Mouse (Mus musculus) midbrain, embryonic 12.5 days (tissue): Measurements from ENCODE around the gene Sgip1. TPM values are rescaled to one million over a fixed set of nuclear protein-coding genes. Genes with fewer than 3 reads are reported as not detected.

Experiments used
- ATAC-seq: fragments of 200-750 bp; cut with Nextera tagmentation; 2 replicates; pipeline ENCODE4 v1.8.0; 2017; ENCODE audit warnings: low read depth, moderate TSS enrichment, moderate library complexity; ENCODE audit not compliant: low FRiP score
- H3K27ac ChIP-seq: fragments of 300-500 bp; sonication (generic); replicated peaks from 2 replicates; pipeline ENCODE4 v1.5.1; 2016; ENCODE audit warnings: mild to moderate bottlenecking
- H3K27me3 ChIP-seq: fragments of 300-500 bp; sonication (generic); 2 replicates; pipeline ENCODE4 v1.6.1; 2016; ENCODE audit warnings: mild to moderate bottlenecking
- H3K36me3 ChIP-seq: fragments of 300-500 bp; sonication (generic); 2 replicates; pipeline ENCODE4 v1.6.1; 2016
- H3K4me1 ChIP-seq: fragments of 300-500 bp; sonication (generic); 2 replicates; pipeline ENCODE4 v1.6.1; 2016
- H3K4me2 ChIP-seq: fragments of 300-500 bp; sonication (generic); replicated peaks from 2 replicates; pipeline ENCODE4 v1.6.1; 2016; ENCODE audit warnings: mild to moderate bottlenecking, moderate library complexity
- H3K4me3 ChIP-seq: fragments of 300-500 bp; sonication (generic); 2 replicates; pipeline ENCODE4 v1.5.1; 2016; ENCODE audit warnings: mild to moderate bottlenecking
- H3K9ac ChIP-seq: fragments of 300-500 bp; sonication (generic); replicated peaks from 2 replicates; pipeline ENCODE4 v1.6.1; 2016; ENCODE audit warnings: mild to moderate bottlenecking, moderate library complexity
- H3K9me3 ChIP-seq: fragments of 300-500 bp; sonication (generic); 2 replicates; pipeline ENCODE4 v1.6.1; 2016; ENCODE audit warnings: mild to moderate bottlenecking
- WGBS: fragments of 180-500 bp; shearing (Covaris S2); methylation state at CpG from one replicate; pipeline ENCODE4 v1.1.7; 2016; 5-methylcytosine and 5-hydroxymethylcytosine counted together
- polyA plus RNA-seq: library from polyadenylated mRNA; unstranded; fragments of >200 nt; fragmentation: Nextera tagmentation; extraction: Ambion mirVana; gene quantifications from 2 replicates; pipeline ENCODE4 v1.2.1, GENCODE M21; 2016

Gene Sgip1
- polyA plus RNA-seq, 1 experiment from 2014 or later, result 32.5 TPM

DNA sequence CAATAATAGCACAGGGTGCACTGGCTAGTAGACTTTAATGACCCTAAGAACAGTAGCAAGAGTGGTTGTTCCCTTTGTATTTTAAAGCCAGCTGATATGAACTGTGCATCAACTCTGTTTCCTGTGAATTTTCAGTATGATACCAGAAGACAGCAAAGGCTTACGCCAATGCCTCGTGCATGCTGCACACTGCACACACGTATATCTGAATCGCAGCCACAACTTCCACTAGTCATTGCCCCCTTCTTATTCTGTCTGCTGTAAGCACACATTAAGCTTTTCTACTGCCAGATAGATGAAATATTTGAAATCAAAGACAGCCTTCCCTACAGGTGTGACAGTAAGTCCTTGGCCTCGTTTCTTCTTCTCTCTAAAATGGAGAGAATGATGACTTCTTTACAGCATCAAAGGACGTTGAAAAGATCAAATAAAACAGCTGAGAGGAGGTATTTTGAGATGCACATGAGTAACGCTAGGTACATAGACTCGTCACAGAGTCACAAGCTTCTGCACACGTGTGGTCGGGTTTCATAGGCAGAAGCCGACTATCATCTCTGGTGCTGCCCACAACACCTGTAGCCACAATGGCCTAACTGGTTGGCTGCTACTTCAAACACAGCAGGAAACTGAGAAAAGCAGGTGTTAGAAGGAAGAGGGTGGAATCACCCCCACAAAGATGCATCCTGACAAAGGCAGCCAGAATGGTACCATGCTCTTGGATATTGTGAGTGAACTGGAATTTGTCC is 249.7 kb downstream of the Sgip1 start:
- H3K4me1 ChIP-seq, result no peaks in the 10 kb centered on the region
- ATAC-seq, result no peak
- no peaks in the 10 kb centered on the region for H3K27me3 ChIP-seq
- H3K9me3 ChIP-seq, result no peaks in the 10 kb centered on the region
- 85% methylated on average over 11 of the region's 11 CpGs for WGBS
- no peak overlapping the region for H3K9ac ChIP-seq
- no peak overlapping the region for H3K27ac ChIP-seq
- H3K4me3 ChIP-seq, result no peak overlapping the region
- no peak overlapping the region for H3K4me2 ChIP-seq
- H3K36me3 ChIP-seq, result no peaks in the 10 kb centered on the region

DNA sequence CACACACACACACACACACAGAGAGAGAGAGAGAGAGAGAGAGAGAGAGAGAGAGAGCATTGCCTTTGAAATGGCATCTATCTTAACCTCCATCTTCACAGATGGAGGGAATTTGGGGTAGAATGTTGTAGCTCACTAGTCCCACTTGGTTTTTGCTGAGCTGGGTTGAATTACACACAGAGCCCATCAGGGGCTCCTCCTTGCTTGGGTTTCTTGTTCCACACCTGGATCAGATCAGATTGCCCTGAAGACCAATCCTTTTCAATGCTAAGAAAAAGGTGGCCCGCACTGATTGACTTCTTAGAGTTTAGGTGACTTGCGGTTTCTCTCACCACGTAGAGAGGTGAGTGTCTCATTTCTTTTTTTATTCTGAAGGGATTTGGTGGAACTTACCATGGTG is 250.6 kb downstream of the Sgip1 start:
- H3K4me3 ChIP-seq, result no peak overlapping the region
- H3K27me3 ChIP-seq, result no peaks in the 10 kb centered on the region
- ATAC-seq, result no peak
- no peaks in the 10 kb centered on the region for H3K36me3 ChIP-seq
- no peak overlapping the region for H3K4me2 ChIP-seq
- no peak overlapping the region for H3K9ac ChIP-seq
- no peak overlapping the region for H3K27ac ChIP-seq
- H3K9me3 ChIP-seq, result no peaks in the 10 kb centered on the region
- WGBS, result 66% methylated on average over 3 of the region's 3 CpGs
- H3K4me1 ChIP-seq, result no peaks in the 10 kb centered on the region

DNA sequence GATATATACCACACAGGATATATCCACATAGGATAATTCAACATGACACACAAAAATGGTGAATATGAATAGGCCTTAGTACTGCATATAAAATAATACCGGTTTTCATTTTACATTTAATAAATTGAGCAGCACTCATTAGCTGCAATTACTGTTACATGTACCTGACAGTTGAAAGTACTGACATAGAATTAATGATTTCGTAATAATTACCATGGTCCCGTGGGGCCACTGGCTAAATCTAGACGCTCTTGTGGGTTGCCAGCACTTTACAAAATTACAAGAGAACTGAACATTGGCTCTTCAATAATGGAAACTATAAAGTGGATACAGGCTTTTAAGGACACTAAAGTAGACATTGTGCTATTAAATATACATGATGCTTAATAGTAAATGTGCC is 263.6 kb downstream of the Sgip1 start:
- ATAC-seq, result no peak
- peaks cover 14% of the 10 kb centered on the region for H3K4me1 ChIP-seq
- 89% methylated on average over 4 of the region's 4 CpGs for WGBS

DNA sequence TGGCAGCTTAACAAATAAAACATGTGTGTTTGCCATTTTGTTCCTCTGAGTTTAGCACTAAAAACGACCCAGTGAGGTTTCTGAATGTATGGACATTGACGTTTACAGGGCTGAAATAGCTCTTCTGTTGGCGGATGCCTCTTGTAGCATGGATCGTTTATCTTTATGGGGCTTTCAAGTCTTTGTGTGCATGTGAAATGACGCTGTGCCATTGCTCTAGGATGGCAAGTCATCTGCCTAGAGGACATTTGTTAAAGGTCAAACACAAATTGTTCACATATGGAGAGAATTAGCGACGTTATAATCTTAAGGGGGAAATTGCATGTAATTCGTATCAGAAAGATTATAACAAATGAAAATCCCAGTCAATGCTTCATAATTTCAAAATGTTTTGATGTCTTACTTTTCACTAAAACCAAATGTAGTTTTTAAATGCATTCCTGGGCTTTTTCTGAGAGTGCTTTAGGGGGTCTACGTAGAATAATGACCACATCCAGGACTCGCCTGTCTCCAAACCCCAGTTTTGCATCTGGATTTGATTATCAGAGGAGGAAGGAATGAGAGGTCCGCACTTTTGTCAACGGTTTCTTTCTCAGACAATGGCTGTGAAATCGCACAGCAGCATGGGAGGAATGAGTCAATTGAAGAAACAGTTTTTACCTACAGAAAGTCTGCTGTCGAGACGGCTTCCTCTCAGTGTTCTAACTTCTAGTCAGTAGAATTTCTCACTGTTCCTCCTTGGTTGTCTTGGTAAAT is 264.3 kb downstream of the Sgip1 start:
- Histone ChIP-seq H3K9ac (no peak overlapping the region), H3K4me1 (peaks cover 14% of the 10 kb centered on the region), H3K36me3 (no peaks in the 10 kb centered on the region), H3K27me3 (no peaks in the 10 kb centered on the region), H3K4me3 (no peak overlapping the region), H3K9me3 (no peaks in the 10 kb centered on the region), H3K4me2 (no peak overlapping the region), H3K27ac (no peak overlapping the region)
- no peak for ATAC-seq
- 69% methylated on average over 15 of the region's 15 CpGs for WGBS

More for the DNA sequence above, 263.6 kb downstream of the Sgip1 start:
- H3K4me2 ChIP-seq, result no peak overlapping the region
- no peaks in the 10 kb centered on the region for H3K36me3 ChIP-seq
- H3K9me3 ChIP-seq, result no peaks in the 10 kb centered on the region
- H3K27me3 ChIP-seq, result no peaks in the 10 kb centered on the region
- H3K9ac ChIP-seq, result no peak overlapping the region
- no peak overlapping the region for H3K27ac ChIP-seq
- no peak overlapping the region for H3K4me3 ChIP-seq

DNA sequence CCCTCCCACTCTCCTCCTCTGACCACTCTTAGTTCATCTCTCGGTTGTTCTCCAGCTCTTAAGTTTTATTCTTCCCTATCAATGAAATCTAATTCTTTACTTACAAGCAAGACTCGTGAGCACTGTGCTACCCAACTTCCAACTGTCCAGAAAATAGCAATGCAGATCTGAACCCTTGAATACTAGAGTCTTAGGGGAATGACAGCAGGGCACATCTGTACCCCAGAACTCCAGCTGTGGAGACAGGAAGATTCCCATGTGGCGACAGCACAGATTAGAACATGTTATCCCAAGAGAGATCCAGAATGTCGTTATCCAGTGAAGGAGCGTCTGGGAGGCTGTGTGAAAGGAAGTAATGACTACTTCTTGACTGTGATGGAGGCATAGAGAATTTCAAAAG is 265.2 kb downstream of the Sgip1 start:
- 0 out of 2 replicates have a peak overlapping the region, but pooled peaks have one; percentile 67 for H3K27ac ChIP-seq
- H3K4me3 ChIP-seq, result no peak overlapping the region
- H3K4me2 ChIP-seq, result no peak overlapping the region
- no peak overlapping the region for H3K9ac ChIP-seq
- H3K4me1 ChIP-seq, result peaks cover 14% of the 10 kb centered on the region
- H3K27me3 ChIP-seq, result no peaks in the 10 kb centered on the region
- ATAC-seq, result no peak
- no peaks in the 10 kb centered on the region for H3K9me3 ChIP-seq
- WGBS, result 65% methylated on average over 5 of the region's 5 CpGs
- H3K36me3 ChIP-seq, result no peaks in the 10 kb centered on the region

DNA sequence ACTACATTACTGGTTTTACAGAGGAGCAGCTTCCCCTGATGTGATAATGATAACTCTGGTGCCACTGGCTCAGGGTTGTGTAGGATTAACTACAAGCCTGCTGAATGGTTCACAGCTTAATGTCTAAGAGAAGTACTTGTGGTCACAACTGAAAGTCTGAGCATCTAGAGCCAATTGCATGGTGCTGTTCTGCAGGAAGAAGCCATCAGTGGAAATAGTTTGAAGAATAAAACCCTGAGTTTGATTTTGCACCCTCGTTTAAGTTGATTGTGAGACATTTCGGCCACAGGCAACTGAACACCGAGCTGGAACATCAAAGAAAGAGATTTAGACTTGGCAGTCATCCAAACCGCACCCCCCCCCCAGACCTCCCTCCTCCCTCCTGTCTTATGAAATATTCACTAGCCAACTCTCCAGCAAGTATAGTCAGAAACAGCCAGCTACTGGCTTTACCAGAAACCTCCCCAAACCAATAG is 265.9 kb downstream of the Sgip1 start:
- no peak overlapping the region for H3K4me3 ChIP-seq
- 12% methylated on average over 3 of the region's 4 CpGs for WGBS
- peak overlapping the region; percentile 67 for H3K27ac ChIP-seq
- peaks cover 18% of the 10 kb centered on the region for H3K4me1 ChIP-seq
- no peaks in the 10 kb centered on the region for H3K27me3 ChIP-seq
- H3K4me2 ChIP-seq, result peak overlapping the region; percentile 19; the same call in 1 of the 2 replicates
- H3K9me3 ChIP-seq, result no peaks in the 10 kb centered on the region
- no peaks in the 10 kb centered on the region for H3K36me3 ChIP-seq
- ATAC-seq, result peak; percentile 41; the same call in 1 of the 2 replicates
- H3K9ac ChIP-seq, result no peak overlapping the region

DNA sequence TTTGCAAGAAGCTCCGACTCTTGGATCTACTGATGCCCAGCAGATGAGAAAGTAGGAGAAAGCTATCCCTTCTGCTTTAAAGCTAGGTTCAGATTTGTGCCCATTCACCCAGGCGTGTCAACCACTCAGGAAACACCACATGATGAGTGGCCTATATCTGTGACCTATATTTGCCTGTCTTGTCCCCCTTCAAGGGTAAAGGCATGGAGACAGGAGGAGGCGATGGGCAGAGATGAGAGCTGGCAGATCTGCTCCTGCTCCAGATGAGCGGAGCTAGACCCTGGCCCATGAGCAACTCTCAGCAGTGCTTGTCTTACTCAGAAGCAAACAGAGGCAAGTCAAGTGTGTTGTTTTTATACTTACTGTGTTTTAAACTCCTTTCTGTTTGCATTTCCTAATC is 269.6 kb downstream of the Sgip1 start:
- H3K4me2 ChIP-seq, result no peak overlapping the region
- no peaks in the 10 kb centered on the region for H3K9me3 ChIP-seq
- ATAC-seq, result no peak
- H3K4me1 ChIP-seq, result peaks cover 29% of the 10 kb centered on the region
- H3K4me3 ChIP-seq, result no peak overlapping the region
- H3K36me3 ChIP-seq, result no peaks in the 10 kb centered on the region
- H3K9ac ChIP-seq, result no peak overlapping the region
- 92% methylated on average over 4 of the region's 4 CpGs for WGBS
- H3K27ac ChIP-seq, result no peak overlapping the region
- no peaks in the 10 kb centered on the region for H3K27me3 ChIP-seq

DNA sequence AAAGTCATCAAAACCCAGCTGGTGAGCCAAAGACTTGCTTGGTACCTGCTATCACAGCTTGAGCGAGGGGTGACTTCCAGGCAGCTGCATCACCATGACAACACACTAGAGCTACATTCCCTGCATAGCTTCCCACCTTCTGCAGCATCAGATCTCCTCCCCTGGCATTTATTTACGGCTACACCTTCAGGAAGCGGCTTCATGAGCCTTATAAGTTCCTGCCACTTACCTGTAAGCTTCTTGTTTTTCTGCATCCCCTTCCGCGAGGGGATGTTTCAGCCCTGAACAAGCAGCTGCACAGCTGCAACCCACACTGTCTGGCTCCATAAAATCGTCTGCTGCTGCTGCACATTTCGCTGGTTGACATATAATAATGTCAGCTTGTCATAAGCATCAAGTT is 270.7 kb downstream of the Sgip1 start:
- Histone ChIP-seq H3K36me3 (no peaks in the 10 kb centered on the region), H3K4me1 (peaks cover 22% of the 10 kb centered on the region), H3K4me2 (no peak overlapping the region), H3K27ac (no peak overlapping the region), H3K9ac (no peak overlapping the region), H3K27me3 (no peaks in the 10 kb centered on the region), H3K4me3 (no peak overlapping the region), H3K9me3 (no peaks in the 10 kb centered on the region)
- ATAC-seq, result no peak
- WGBS, result 39% methylated on average over 7 of the region's 7 CpGs

DNA sequence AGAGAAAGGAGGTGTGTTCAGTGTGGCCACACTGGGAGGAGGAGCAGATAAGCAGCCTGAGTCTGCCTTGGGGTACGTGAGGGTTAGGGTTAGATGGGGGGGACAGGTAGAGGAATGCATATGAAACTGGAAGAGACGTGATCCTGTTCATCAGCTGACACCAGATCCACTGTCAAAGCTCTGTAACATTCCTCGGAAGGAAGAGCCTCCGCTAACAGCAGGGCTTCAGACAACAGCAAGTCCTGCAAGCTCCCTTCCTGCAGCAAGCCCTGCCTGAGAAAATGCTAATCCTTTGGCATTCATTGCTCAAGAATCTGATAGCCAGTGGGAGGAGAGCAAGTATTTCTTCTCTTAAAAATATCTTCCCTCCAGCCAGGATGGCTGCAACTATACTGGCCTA is 272.4 kb downstream of the Sgip1 start:
- Histone ChIP-seq H3K4me1 (peaks cover 15% of the 10 kb centered on the region), H3K4me3 (no peak overlapping the region), H3K27me3 (no peaks in the 10 kb centered on the region), H3K9ac (0 out of 2 replicates have a peak overlapping the region, but pooled peaks have one; percentile 37), H3K36me3 (no peaks in the 10 kb centered on the region), H3K9me3 (no peaks in the 10 kb centered on the region), H3K27ac (no peak overlapping the region), H3K4me2 (peak overlapping the region; percentile 34)
- ATAC-seq, result 0 out of 2 replicates have a peak, but pooled peaks have one; percentile 27
- 0% methylated on average over 4 of the region's 4 CpGs for WGBS

Other genes starting within 250 kb of the Sgip1 start
- not detected in 2 replicates for gene Tctex1d1, start 237.3 kb downstream of the Sgip1 start, polyA plus RNA-seq